Mouse (Mus musculus) urinary bladder, postnatal 14 days (tissue): ENCODE results near the gene Zar1.
"Not testable (repeated sequence)": the region's sequence is repeated elsewhere in the genome, so short reads cannot be mapped to it uniquely, and the experiment has no call there.

Source experiments
- DNase-seq: peaks from one replicate; pipeline ENCODE4 v3.0.0; 2021; ENCODE audit warnings: low spot score

Zar1 gene

GRCm38 (mm10) chr5:72580970-72581332 lies at the start of gene Zar1:
Gene Zar1, minus strand, starts transcription at chr5:72581254.
- not testable (repeated sequence) for DNase-seq

GRCm38 (mm10) chr5:72630026-72630425 lies 49.0 kb upstream of the Zar1 start:
- no peak for DNase-seq

GRCm38 (mm10) chr5:72621022-72621421 lies 40.0 kb upstream of the Zar1 start:
- no peak for DNase-seq

- no peak for DNase-seq
These were observed 36.4 kb upstream of the Zar1 start for GRCm38 (mm10) chr5:72617413-72617812.

GRCm38 (mm10) chr5:72603138-72603537 lies 22.1 kb upstream of the Zar1 start:
- DNase-seq: no peak

GRCm38 (mm10) chr5:72601006-72601405 lies 20.0 kb upstream of the Zar1 start:
- peak; percentile 65 for DNase-seq

- DNase-seq: no peak
These were observed 6.2 kb upstream of the Zar1 start, which contains the start of gene Gm5868 for GRCm38 (mm10) chr5:72587192-72587681. Gene Gm5868, minus strand, starts transcription at chr5:72587551.

- DNase-seq: not testable (repeated sequence)
These were observed 5.7 kb upstream of the Zar1 start for GRCm38 (mm10) chr5:72586667-72587191.

GRCm38 (mm10) chr5:72586122-72586521 lies 5.1 kb upstream of the Zar1 start:
- DNase-seq: not testable (repeated sequence)

- DNase-seq: peak; percentile 4
These were observed 725 bp downstream of the Zar1 start for GRCm38 (mm10) chr5:72580088-72580969.

- DNase-seq: not testable (repeated sequence)
These were observed 1.5 kb downstream of the Zar1 start for GRCm38 (mm10) chr5:72579599-72579998.

GRCm38 (mm10) chr5:72565621-72566020 lies 15.4 kb downstream of the Zar1 start:
- DNase-seq: no peak

- not testable (repeated sequence) for DNase-seq
These were observed 17.9 kb downstream of the Zar1 start for GRCm38 (mm10) chr5:72563183-72563582.

- no peak for DNase-seq
These were observed 20.0 kb downstream of the Zar1 start for GRCm38 (mm10) chr5:72560976-72561628.

GRCm38 (mm10) chr5:72559544-72560049 lies 21.5 kb downstream of the Zar1 start, which contains the start of gene Nfxl1:
Gene Nfxl1, minus strand, starts transcription at chr5:72559684.
- peak; percentile 98 for DNase-seq

- peak; percentile 38 for DNase-seq
These were observed 22.1 kb downstream of the Zar1 start for GRCm38 (mm10) chr5:72558716-72559526.

GRCm38 (mm10) chr5:72556245-72556644 lies 24.8 kb downstream of the Zar1 start:
- no peak for DNase-seq

- no peak for DNase-seq
These were observed 29.8 kb downstream of the Zar1 start for GRCm38 (mm10) chr5:72551209-72551608.

- DNase-seq: no peak
These were observed 52.2 kb downstream of the Zar1 start for GRCm38 (mm10) chr5:72528896-72529295.
